Mouse (Mus musculus): ENCODE measurements around the gene Zfp652.

The Zfp652 gene

GRCm38 (mm10) chr11:95808448-95809011, 96.1 kb downstream of the Zfp652 start:
- DNase-seq (ENCODE audit: low spot score), result no peak

- DNase-seq (ENCODE audit: low spot score), result no peak
Measured at GRCm38 (mm10) chr11:95809603-95810002, 97.1 kb downstream of the Zfp652 start.

- no peak for DNase-seq (ENCODE audit: low spot score)
Measured at GRCm38 (mm10) chr11:95810828-95811227, 98.4 kb downstream of the Zfp652 start.

GRCm38 (mm10) chr11:95811741-95812140, 99.3 kb downstream of the Zfp652 start:
- no peak for DNase-seq (ENCODE audit: low spot score)

GRCm38 (mm10) chr11:95812224-95812623, 99.8 kb downstream of the Zfp652 start:
- DNase-seq (ENCODE audit: low spot score), result no peak

GRCm38 (mm10) chr11:95814101-95814500, 101.6 kb downstream of the Zfp652 start:
- no peak for DNase-seq (ENCODE audit: low spot score)

- DNase-seq (ENCODE audit: low spot score), result no peak
Measured at GRCm38 (mm10) chr11:95814857-95815256, 102.4 kb downstream of the Zfp652 start.

GRCm38 (mm10) chr11:95815412-95815811, 102.9 kb downstream of the Zfp652 start:
- DNase-seq (ENCODE audit: low spot score), result no peak

- peak; percentile 76 for DNase-seq (ENCODE audit: low spot score)
Measured at GRCm38 (mm10) chr11:95819138-95819537, 106.7 kb downstream of the Zfp652 start.

GRCm38 (mm10) chr11:95821511-95821910, 109.0 kb downstream of the Zfp652 start:
- DNase-seq (ENCODE audit: low spot score), result no peak

- no peak for DNase-seq (ENCODE audit: low spot score)
Measured at GRCm38 (mm10) chr11:95822437-95822836, 110.0 kb downstream of the Zfp652 start.

- DNase-seq (ENCODE audit: low spot score), result peak; percentile 93
Measured at GRCm38 (mm10) chr11:95824071-95824876, 111.8 kb downstream of the Zfp652 start, which contains the start of gene Phospho1. Gene Phospho1 (plus strand): TSS chr11:95824499.

- peak; percentile 48 for DNase-seq (ENCODE audit: low spot score)
Measured at GRCm38 (mm10) chr11:95824877-95825243, 112.4 kb downstream of the Zfp652 start.

GRCm38 (mm10) chr11:95825625-95826024, 113.2 kb downstream of the Zfp652 start:
- no peak for DNase-seq (ENCODE audit: low spot score)

GRCm38 (mm10) chr11:95826317-95827167, 114.1 kb downstream of the Zfp652 start:
- DNase-seq (ENCODE audit: low spot score), result no peak

- DNase-seq (ENCODE audit: low spot score), result no peak
Measured at GRCm38 (mm10) chr11:95827168-95827447, 114.6 kb downstream of the Zfp652 start.

GRCm38 (mm10) chr11:95827464-95828085, 115.1 kb downstream of the Zfp652 start:
- DNase-seq (ENCODE audit: low spot score), result peak; percentile 80

GRCm38 (mm10) chr11:95828181-95828964, 115.9 kb downstream of the Zfp652 start:
- DNase-seq (ENCODE audit: low spot score), result no peak

GRCm38 (mm10) chr11:95829526-95830050, 117.1 kb downstream of the Zfp652 start:
- DNase-seq (ENCODE audit: low spot score), result no peak

- DNase-seq (ENCODE audit: low spot score), result no peak
Measured at GRCm38 (mm10) chr11:95830411-95831275, 118.2 kb downstream of the Zfp652 start.

Data from urinary bladder, postnatal 14 days (tissue).